Mouse (Mus musculus): ENCODE results near the gene Nt5e.

- TF ChIP-seq CTCF (conservative IDR thresholded peaks at IDR 0.05 in 1 of 2, IDR thresholded peaks at IDR 0.05 in 1 of 2; ENCODE audit: low read depth in 2 of 2, low read length in 2 of 2): no peak
- TF ChIP-seq RCOR1 (conservative IDR thresholded peaks at IDR 0.05; ENCODE audit: low read depth, low read length): no peak
- no peak for TF ChIP-seq USF2 (conservative IDR thresholded peaks at IDR 0.05; ENCODE audit: low read depth, low read length)
- TF ChIP-seq POLR2A (IDR thresholded peaks at IDR 0.05; ENCODE audit: low read depth, low read length): no peak
- no peak for TF ChIP-seq USF1 (IDR thresholded peaks at IDR 0.05; ENCODE audit: low read depth, low read length)
- TF ChIP-seq MAFK (IDR thresholded peaks at IDR 0.05; ENCODE audit: insufficient replicate concordance, low read length): no peak
- TF ChIP-seq JUND (conservative IDR thresholded peaks at IDR 0.05; ENCODE audit: low read depth, low read length): no peak
- no peak for TF ChIP-seq EP300 (IDR thresholded peaks at IDR 0.05; ENCODE audit: low read length)
- no peak for TF ChIP-seq BHLHE40 (IDR thresholded peaks at IDR 0.05; ENCODE audit: low read depth, low read length)
- no peak for TF ChIP-seq TBP (conservative IDR thresholded peaks at IDR 0.05; ENCODE audit: low read depth, low read length)
Measured at GRCm38 (mm10) chr9:88324616-88325015, 2.4 kb upstream of the Nt5e start.
